Comparison of ENCODE assay signal across 1 mouse cellular context in the genomic region with DNA sequence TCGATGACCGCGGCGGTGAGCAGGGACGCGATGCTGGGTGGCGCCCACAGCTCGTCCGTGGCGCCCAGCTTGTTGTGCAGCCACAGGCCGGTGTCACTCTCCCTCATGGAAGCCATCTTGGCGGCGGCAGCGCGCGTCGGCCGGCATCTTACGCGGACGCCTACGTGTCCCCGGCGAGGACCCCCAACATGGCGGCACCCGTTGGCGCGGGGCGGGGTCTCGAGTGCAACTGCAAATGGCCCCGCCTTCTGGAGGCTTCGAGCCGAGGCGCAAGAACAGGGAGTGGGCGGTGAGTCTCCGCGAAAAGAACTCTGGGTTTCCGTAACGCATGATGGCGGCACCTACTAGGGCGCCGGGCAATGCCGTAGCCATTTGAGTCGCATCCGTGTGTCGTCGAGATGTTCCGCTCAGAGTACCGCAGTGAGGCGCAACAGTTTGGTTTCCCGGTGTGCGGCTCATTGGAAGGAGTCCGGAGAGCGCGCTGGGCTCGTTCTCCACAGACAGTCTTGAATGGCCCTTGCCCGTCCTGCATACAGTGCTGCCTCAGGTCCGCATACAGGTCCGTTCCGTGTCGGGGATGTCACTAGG.
TF ChIP-seq lines count a peak whose summit lies in the region.

A gene (minus strand): TSS at position 294 of the 588 bp plus-strand sequence.

TF ChIP-seq in MEL, 35 proteins besides CTCF, POLR2A, EP300 and RAD21 (continued from another document):
- TF ChIP-seq ELF1 (IDR thresholded peaks at IDR 0.05; ENCODE audit: low read depth, low read length), result peak; percentile 92
- peak; percentile 91 for TF ChIP-seq POLR2AphosphoS2 (IDR thresholded peaks at IDR 0.05; ENCODE audit: low read length)
- TF ChIP-seq ZMIZ1 (IDR thresholded peaks at IDR 0.05; ENCODE audit: low read depth, low read length), result peak; percentile 95
- TF ChIP-seq MYB (IDR thresholded peaks at IDR 0.05; ENCODE audit: low read depth, low read length), result no peak
- TF ChIP-seq TAL1 (IDR thresholded peaks at IDR 0.05; ENCODE audit: low read length), result no peak
- peak; percentile 64 for TF ChIP-seq TCF12 (IDR thresholded peaks at IDR 0.05; ENCODE audit: low read depth, low read length)
- TF ChIP-seq TBP (IDR thresholded peaks at IDR 0.05; ENCODE audit: low read depth, low read length), result peak; percentile 90
- TF ChIP-seq CHD2 (IDR thresholded peaks at IDR 0.05; ENCODE audit: low read length), result no peak
- peak; percentile 97 for TF ChIP-seq NELFE (IDR thresholded peaks at IDR 0.05; ENCODE audit: low read depth, low read length)
- no peak for TF ChIP-seq GATA1 (IDR thresholded peaks at IDR 0.05; ENCODE audit: low read depth, low read length)
- peak; percentile 98 for TF ChIP-seq KAT2A (conservative IDR thresholded peaks at IDR 0.05; ENCODE audit: low read depth, low read length)
- TF ChIP-seq MXI1 (IDR thresholded peaks at IDR 0.05; ENCODE audit: low read depth, low read length), result peak; percentile 91
